Mouse (Mus musculus) stomach, embryonic 16.5 days (tissue): ENCODE measurements around the gene Ctnnbl1. TPM values are rescaled to one million over a fixed set of nuclear protein-coding genes. Genes with fewer than 3 reads are reported as not detected.

Experiments used
- ATAC-seq: fragments of 200-750 bp; cut with Nextera tagmentation; 2 replicates; pipeline ENCODE4 v1.8.0; 2017; ENCODE audit warnings: moderate number of reproducible peaks, moderate TSS enrichment; ENCODE audit not compliant: insufficient read depth, low FRiP score
- H3K27ac ChIP-seq: fragments of 300-500 bp; sonication (generic); 2 replicates; pipeline ENCODE4 v1.5.1; 2014; ENCODE audit warnings: low read length
- H3K27me3 ChIP-seq: fragments of 300-500 bp; sonication (generic); 2 replicates; pipeline ENCODE4 v1.6.1; 2014; ENCODE audit warnings: low read length, control low read depth, mixed read lengths; ENCODE audit not compliant: control insufficient read depth, insufficient read depth
- H3K36me3 ChIP-seq: fragments of 300-500 bp; sonication (generic); 2 replicates; pipeline ENCODE4 v1.6.1; 2014; ENCODE audit warnings: low read length; ENCODE audit not compliant: control insufficient read depth, insufficient read depth
- H3K4me1 ChIP-seq: fragments of 300-500 bp; sonication (generic); 2 replicates; pipeline ENCODE4 v1.6.1; 2014; ENCODE audit warnings: low read length, control low read depth, mixed read lengths; ENCODE audit not compliant: control insufficient read depth, insufficient read depth
- H3K4me2 ChIP-seq: fragments of 300-500 bp; sonication (generic); 2 replicates; pipeline ENCODE4 v1.6.1; 2014; ENCODE audit warnings: low read depth, low read length, mixed read lengths
- H3K4me3 ChIP-seq: fragments of 300-500 bp; sonication (generic); replicated peaks from 2 replicates; pipeline ENCODE4 v1.5.1; 2014; ENCODE audit warnings: mild to moderate bottlenecking, low read length
- H3K9ac ChIP-seq: fragments of 300-500 bp; sonication (generic); 2 replicates; pipeline ENCODE4 v1.6.1; 2014; ENCODE audit warnings: low read length
- H3K9me3 ChIP-seq: fragments of 300-500 bp; sonication (generic); replicated peaks from 2 replicates; pipeline ENCODE4 v1.6.1; 2016; ENCODE audit warnings: low read length, control low read depth; ENCODE audit not compliant: control insufficient read depth
- WGBS: fragments of 180-500 bp; shearing (Covaris S2); extraction: QIAGEN DNeasy Blood & Tissue Kit; methylation state at CpG from one replicate; pipeline ENCODE4 v1.1.7; 2014; 5-methylcytosine and 5-hydroxymethylcytosine counted together
- polyA plus RNA-seq: library from polyadenylated mRNA; unstranded; fragments of >200 nt; fragmentation: Nextera tagmentation; extraction: Ambion mirVana; gene quantifications from 2 replicates; pipeline ENCODE4 v1.2.1, GENCODE M21; 2015

The Ctnnbl1 gene
- polyA plus RNA-seq, 1 experiment from 2014 or later: 43.9 TPM

- H3K27me3 ChIP-seq: no peaks in the 10 kb centered on the region
- no peaks in the 10 kb centered on the region for H3K9me3 ChIP-seq
- 70% methylated on average over 4 of the region's 4 CpGs for WGBS
- no peak overlapping the region for H3K9ac ChIP-seq
- H3K36me3 ChIP-seq: no peaks in the 10 kb centered on the region
- H3K4me3 ChIP-seq: no peak overlapping the region
- no peak overlapping the region for H3K4me2 ChIP-seq
- no peaks in the 10 kb centered on the region for H3K4me1 ChIP-seq
- no peak overlapping the region for H3K27ac ChIP-seq
- no peak for ATAC-seq
Observed at GRCm38 (mm10) chr2:157821259-157821658, 84.1 kb downstream of the Ctnnbl1 start.

DNA sequence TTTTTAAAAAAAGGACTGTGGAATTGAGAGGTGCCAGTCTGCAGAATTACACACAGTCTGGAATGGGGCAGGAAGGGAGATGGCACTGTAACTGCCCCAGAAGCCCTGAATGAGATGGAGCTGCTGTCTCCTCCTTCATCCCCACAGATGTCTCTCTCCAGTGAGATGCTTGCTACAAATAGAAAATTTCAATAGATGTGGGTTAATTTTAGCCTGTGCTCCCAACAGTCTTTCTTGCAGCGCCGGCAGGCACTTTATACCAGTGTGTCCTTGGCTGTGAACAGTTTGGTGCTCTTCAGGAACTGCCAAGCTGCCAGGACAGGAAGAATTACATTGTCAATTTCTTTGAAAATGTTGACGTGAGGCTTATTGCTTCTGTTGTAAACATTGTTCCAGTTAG is 86.3 kb downstream of the Ctnnbl1 start:
- H3K4me3 ChIP-seq: no peak overlapping the region
- H3K27me3 ChIP-seq: no peaks in the 10 kb centered on the region
- WGBS: 74% methylated on average over 3 of the region's 3 CpGs
- H3K4me2 ChIP-seq: no peak overlapping the region
- no peaks in the 10 kb centered on the region for H3K4me1 ChIP-seq
- H3K9me3 ChIP-seq: no peaks in the 10 kb centered on the region
- H3K9ac ChIP-seq: no peak overlapping the region
- no peak overlapping the region for H3K27ac ChIP-seq
- H3K36me3 ChIP-seq: no peaks in the 10 kb centered on the region
- no peak for ATAC-seq

- no peak overlapping the region for H3K27ac ChIP-seq
- H3K4me3 ChIP-seq: no peak overlapping the region
- H3K4me1 ChIP-seq: no peaks in the 10 kb centered on the region
- WGBS: 87% methylated on average over 11 of the region's 11 CpGs
- no peak overlapping the region for H3K4me2 ChIP-seq
- no peaks in the 10 kb centered on the region for H3K9me3 ChIP-seq
- no peaks in the 10 kb centered on the region for H3K36me3 ChIP-seq
- H3K9ac ChIP-seq: no peak overlapping the region
- H3K27me3 ChIP-seq: no peaks in the 10 kb centered on the region
- no peak for ATAC-seq
Observed at GRCm38 (mm10) chr2:157824249-157824648, 87.0 kb downstream of the Ctnnbl1 start.

DNA sequence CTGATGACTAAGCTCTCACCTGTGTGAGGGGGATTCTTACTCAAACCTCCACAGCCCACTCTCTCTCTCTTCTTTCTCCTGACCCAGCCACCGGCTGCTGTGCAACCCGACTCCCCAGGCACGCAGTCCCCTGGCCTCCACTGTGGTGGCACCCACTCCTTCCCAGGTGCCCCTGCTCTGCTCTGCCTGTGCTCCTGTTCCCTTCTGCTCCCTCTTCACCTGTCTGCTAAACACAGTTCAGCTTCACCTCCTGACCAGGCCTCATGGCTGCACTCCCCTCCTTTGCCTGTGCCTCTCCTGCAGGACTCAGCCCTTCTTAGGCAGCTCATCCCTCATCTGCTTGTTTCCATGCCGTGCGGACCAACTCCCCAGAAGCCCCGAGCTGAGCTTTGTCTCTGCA is 92.9 kb downstream of the Ctnnbl1 start:
- Histone ChIP-seq H3K27me3 (no peaks in the 10 kb centered on the region), H3K27ac (no peak overlapping the region), H3K36me3 (no peaks in the 10 kb centered on the region), H3K4me1 (no peaks in the 10 kb centered on the region), H3K9me3 (no peaks in the 10 kb centered on the region), H3K4me3 (no peak overlapping the region), H3K9ac (no peak overlapping the region), H3K4me2 (no peak overlapping the region)
- 78% methylated on average over 6 of the region's 6 CpGs for WGBS
- no peak for ATAC-seq

GRCm38 (mm10) chr2:157830620-157831354 is 93.6 kb downstream of the Ctnnbl1 start:
- no peak overlapping the region for H3K27ac ChIP-seq
- H3K27me3 ChIP-seq: no peaks in the 10 kb centered on the region
- no peak overlapping the region for H3K4me3 ChIP-seq
- no peaks in the 10 kb centered on the region for H3K4me1 ChIP-seq
- H3K36me3 ChIP-seq: no peaks in the 10 kb centered on the region
- 76% methylated on average over 10 of the region's 10 CpGs for WGBS
- no peak overlapping the region for H3K4me2 ChIP-seq
- no peak for ATAC-seq
- no peaks in the 10 kb centered on the region for H3K9me3 ChIP-seq
- no peak overlapping the region for H3K9ac ChIP-seq

DNA sequence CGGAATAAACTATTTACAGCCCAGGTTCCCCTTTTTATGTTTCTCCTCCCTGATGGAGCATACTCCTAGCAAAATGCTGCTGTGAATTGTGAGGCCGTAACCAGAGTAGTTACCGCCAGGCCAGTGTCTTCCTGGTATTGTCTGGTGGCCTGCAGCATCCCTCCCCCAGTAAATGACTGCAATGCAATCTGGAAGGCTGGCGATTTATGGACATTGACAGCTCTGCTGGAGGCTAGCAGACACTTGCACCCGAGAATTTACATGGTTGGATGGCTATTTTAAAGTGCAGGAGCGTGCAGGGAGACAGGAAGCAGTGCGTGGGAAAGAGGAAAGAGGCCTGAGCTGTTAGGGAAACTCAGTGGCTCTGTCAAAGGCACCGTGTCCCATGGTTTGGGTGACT is 99.8 kb downstream of the Ctnnbl1 start:
- no peaks in the 10 kb centered on the region for H3K9me3 ChIP-seq
- H3K4me3 ChIP-seq: no peak overlapping the region
- H3K36me3 ChIP-seq: no peaks in the 10 kb centered on the region
- H3K27ac ChIP-seq: no peak overlapping the region
- H3K4me1 ChIP-seq: no peaks in the 10 kb centered on the region
- ATAC-seq: no peak
- no peak overlapping the region for H3K9ac ChIP-seq
- H3K4me2 ChIP-seq: no peak overlapping the region
- H3K27me3 ChIP-seq: no peaks in the 10 kb centered on the region
- WGBS: 77% methylated on average over 8 of the region's 8 CpGs

- Histone ChIP-seq H3K9me3 (no peaks in the 10 kb centered on the region), H3K27me3 (no peaks in the 10 kb centered on the region), H3K4me3 (no peak overlapping the region), H3K4me2 (no peak overlapping the region), H3K27ac (no peak overlapping the region), H3K4me1 (no peaks in the 10 kb centered on the region), H3K9ac (no peak overlapping the region), H3K36me3 (no peaks in the 10 kb centered on the region)
- 87% methylated on average over 13 of the region's 13 CpGs for WGBS
- ATAC-seq: no peak
Observed at GRCm38 (mm10) chr2:157838206-157838923, 101.2 kb downstream of the Ctnnbl1 start.

- H3K9ac ChIP-seq: no peak overlapping the region
- no peak overlapping the region for H3K4me2 ChIP-seq
- H3K27ac ChIP-seq: no peak overlapping the region
- no peak overlapping the region for H3K4me3 ChIP-seq
- H3K4me1 ChIP-seq: no peaks in the 10 kb centered on the region
- H3K9me3 ChIP-seq: no peaks in the 10 kb centered on the region
- no peaks in the 10 kb centered on the region for H3K36me3 ChIP-seq
- no peaks in the 10 kb centered on the region for H3K27me3 ChIP-seq
- ATAC-seq: no peak
Observed at GRCm38 (mm10) chr2:157840641-157841078, 103.5 kb downstream of the Ctnnbl1 start.

DNA sequence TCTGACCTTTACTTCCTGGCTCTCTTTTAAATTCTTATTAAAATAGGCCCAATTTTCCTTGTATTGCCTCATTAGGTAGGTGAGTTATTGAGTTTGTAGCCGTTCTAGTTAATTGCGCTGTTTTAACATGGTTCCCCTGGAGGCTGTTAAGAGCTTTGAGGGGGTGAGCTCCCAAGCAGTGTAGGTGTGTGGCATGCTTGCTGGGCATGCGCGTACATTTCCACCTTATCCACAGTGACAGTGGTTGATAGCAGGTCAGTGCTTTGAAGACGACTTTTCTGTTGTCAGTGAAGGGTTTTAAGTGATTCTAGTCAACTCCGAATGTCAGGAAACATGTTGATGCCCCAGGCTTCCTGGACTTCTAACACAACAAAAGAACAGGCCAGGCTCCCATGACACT is 103.9 kb downstream of the Ctnnbl1 start:
- ATAC-seq: no peak
- Histone ChIP-seq H3K36me3 (no peaks in the 10 kb centered on the region), H3K4me3 (no peak overlapping the region), H3K27ac (no peak overlapping the region), H3K9ac (no peak overlapping the region), H3K27me3 (no peaks in the 10 kb centered on the region), H3K4me2 (no peak overlapping the region), H3K9me3 (no peaks in the 10 kb centered on the region), H3K4me1 (no peaks in the 10 kb centered on the region)
- 71% methylated on average over 6 of the region's 6 CpGs for WGBS
